In the genomic region with DNA sequence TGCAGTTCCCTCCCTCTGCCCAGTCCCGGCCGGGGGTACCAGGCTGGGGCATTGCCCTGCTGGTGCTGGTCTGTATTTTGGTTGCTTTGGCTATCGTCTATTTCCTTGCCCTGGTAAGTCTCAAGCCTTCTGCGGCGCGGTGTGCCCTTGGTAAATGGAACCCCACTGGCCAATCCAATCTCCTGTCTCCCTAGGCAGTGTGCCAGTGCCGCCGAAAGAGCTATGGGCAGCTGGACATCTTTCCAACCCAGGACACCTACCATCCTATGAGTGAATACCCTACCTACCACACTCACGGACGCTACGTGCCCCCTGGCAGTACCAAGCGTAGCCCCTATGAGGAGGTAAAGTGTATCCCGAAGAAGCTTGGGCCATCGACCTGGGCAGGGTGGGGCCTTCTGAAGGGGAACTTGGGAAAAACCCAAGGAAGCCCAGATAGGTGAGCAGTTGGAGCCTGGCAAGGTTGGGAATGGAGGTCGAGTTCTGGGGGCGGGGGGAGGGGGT, we compare ENCODE assay signal across 30 mouse cellular contexts. TPM values are rescaled to one million over a fixed set of nuclear protein-coding genes. Genes with fewer than 3 reads are reported as not detected.
DNase-seq lines count a peak whose midpoint lies in the region; ATAC-seq and TF ChIP-seq lines count a peak whose summit lies in the region.
"Had no signal": no experiment of that assay in that cellular context is flagged by ENCODE, and none has a peak within 500 bp of the region (broad histone marks: within the 10 kb centered on the region; RNA-seq: fewer than 3 reads in every experiment).

No protein-coding gene starts in this region.

- ATAC-seq in hindbrain, embryonic 14.5 days (ENCODE audit: low FRiP score) = no peak
- no peak for ATAC-seq in lung, postnatal 0 days
- ATAC-seq: forebrain, embryonic 15.5 days; hindbrain, embryonic 16.5 days; midbrain, embryonic 15.5 days; Patski had no signal

- no peak overlapping the region for H3K9ac ChIP-seq in hindbrain, embryonic 14.5 days
- no peak overlapping the region; the same call in 1 of the 2 replicates for H3K9ac ChIP-seq in lung, postnatal 0 days (replicated peaks; ENCODE audit: low read depth)
- H3K9ac ChIP-seq: embryonic facial prominence, embryonic 13.5 days; forebrain, embryonic 15.5 days; heart, embryonic 13.5 days; liver, embryonic 14.5 days; midbrain, embryonic 15.5 days; neural tube, embryonic 15.5 days had no signal

- no peak overlapping the region for H3K4me2 ChIP-seq in hindbrain, embryonic 14.5 days (replicated peaks)
- H3K4me2 ChIP-seq in lung, postnatal 0 days (replicated peaks; ENCODE audit: low read depth, low read length) = peak overlapping the region; percentile 69
- H3K4me2 ChIP-seq: embryonic facial prominence, embryonic 13.5 days; forebrain, embryonic 15.5 days; heart, embryonic 13.5 days; midbrain, embryonic 15.5 days; neural tube, embryonic 15.5 days had no signal

- H3K9me3 ChIP-seq in hindbrain, embryonic 10.5 days = no peaks in the 10 kb centered on the region
- no peaks in the 10 kb centered on the region for H3K9me3 ChIP-seq in hindbrain, embryonic 14.5 days (ENCODE audit: control insufficient read depth, low read length)
- no peaks in the 10 kb centered on the region for H3K9me3 ChIP-seq in lung, postnatal 0 days (ENCODE audit: low read length)
- H3K9me3 ChIP-seq: embryonic facial prominence, embryonic 13.5 days; forebrain, embryonic 10.5 days; forebrain, embryonic 15.5 days; heart, embryonic 13.5 days; midbrain, embryonic 10.5 days; midbrain, embryonic 15.5 days; neural tube, embryonic 15.5 days had no signal

- 0 out of 2 replicates have a peak, but pooled peaks have one; percentile 4 for TF ChIP-seq CTCF in layer of hippocampus, adult 2 months (conservative IDR thresholded peaks at IDR 0.05)
- no peak for TF ChIP-seq CTCF in lung, postnatal 0 days (IDR thresholded peaks at IDR 0.05)

- peaks cover 36% of the 10 kb centered on the region for H3K27me3 ChIP-seq in hindbrain, embryonic 10.5 days (ENCODE audit: insufficient read depth, poor library complexity, severe bottlenecking)
- no peaks in the 10 kb centered on the region for H3K27me3 ChIP-seq in hindbrain, embryonic 14.5 days (ENCODE audit: control insufficient read depth, insufficient read depth, low read length)
- no peaks in the 10 kb centered on the region for H3K27me3 ChIP-seq in lung, postnatal 0 days (replicated peaks; ENCODE audit: insufficient read depth, low read length)
- H3K27me3 ChIP-seq: forebrain, embryonic 15.5 days; midbrain, embryonic 15.5 days; neural tube, embryonic 15.5 days; Patski had no signal

- H3K4me1 ChIP-seq in hindbrain, embryonic 10.5 days (replicated peaks) = peaks cover 40% of the 10 kb centered on the region
- H3K4me1 ChIP-seq in hindbrain, embryonic 14.5 days (replicated peaks; ENCODE audit: control insufficient read depth, insufficient read depth, low read length) = peaks cover 10% of the 10 kb centered on the region
- peaks cover 10% of the 10 kb centered on the region for H3K4me1 ChIP-seq in lung, postnatal 0 days (ENCODE audit: insufficient read depth, low read depth, low read length)

- TF ChIP-seq EP300 in lung, postnatal 0 days (IDR thresholded peaks at IDR 0.05) = no peak

- H3K36me3 ChIP-seq in hindbrain, embryonic 10.5 days = peaks cover 37% of the 10 kb centered on the region
- peaks cover 40% of the 10 kb centered on the region for H3K36me3 ChIP-seq in hindbrain, embryonic 14.5 days (replicated peaks; ENCODE audit: control insufficient read depth, insufficient read depth)
- H3K36me3 ChIP-seq in lung, postnatal 0 days (ENCODE audit: insufficient read depth, low read length) = no peaks in the 10 kb centered on the region
- H3K36me3 ChIP-seq: heart, embryonic 13.5 days had no signal

- 0 out of 2 replicates have a peak overlapping the region, but pooled peaks have one; percentile 8 for H3K27ac ChIP-seq in hindbrain, embryonic 10.5 days
- no peak overlapping the region for H3K27ac ChIP-seq in hindbrain, embryonic 14.5 days
- H3K27ac ChIP-seq in layer of hippocampus, adult 2 months = no peak overlapping the region
- peak overlapping the region; percentile 88 for H3K27ac ChIP-seq in lung, postnatal 0 days (ENCODE audit: low read length)
- H3K27ac ChIP-seq: embryonic facial prominence, embryonic 13.5 days; forebrain, embryonic 10.5 days; forebrain, embryonic 15.5 days; gastrocnemius, adult 2 months; heart, adult 2 months; heart, embryonic 13.5 days; liver, embryonic 14.5 days; macrophage; midbrain, embryonic 10.5 days; midbrain, embryonic 15.5 days; neural tube, embryonic 15.5 days had no signal

- DNase-seq in hindbrain, embryonic 10.5 days (ENCODE audit: low spot score) = no peak
- DNase-seq in hindbrain, embryonic 14.5 days (ENCODE audit: low spot score) = no peak
- no peak for DNase-seq in layer of hippocampus, adult 2 months (ENCODE audit: low spot score in 2 of 2)
- no peak for DNase-seq in layer of hippocampus, adult 8-10 months (ENCODE audit: low spot score in 2 of 2)
- DNase-seq in lung, postnatal 0 days (ENCODE audit: low spot score) = peak; percentile 5
- no peak for DNase-seq in lung, adult 18-20 months
- no peak for DNase-seq in frontal cortex, postnatal 25 days (ENCODE audit: low spot score in 2 of 2)
- DNase-seq: adrenal gland, postnatal 14 days; cerebellum, adult 11 months; cerebellum, adult 9-10 months; gastrocnemius, adult 2 months; gastrocnemius, postnatal 36 days; heart, adult 2 months; heart, postnatal 10 days; kidney, adult 8-10 months; liver; right cerebral cortex, postnatal 25 days had no signal

- no peak overlapping the region for H3K4me3 ChIP-seq in hindbrain, embryonic 10.5 days
- no peak overlapping the region for H3K4me3 ChIP-seq in hindbrain, embryonic 14.5 days (replicated peaks; ENCODE audit: low read length)
- no peak overlapping the region for H3K4me3 ChIP-seq in layer of hippocampus, adult 2 months
- H3K4me3 ChIP-seq in lung, postnatal 0 days (ENCODE audit: low read depth, low read length) = peak overlapping the region; percentile 36
- H3K4me3 ChIP-seq: embryonic facial prominence, embryonic 13.5 days; forebrain, embryonic 10.5 days; forebrain, embryonic 15.5 days; gastrocnemius, adult 2 months; heart, adult 2 months; heart, embryonic 13.5 days; midbrain, embryonic 10.5 days; midbrain, embryonic 15.5 days; neural tube, embryonic 15.5 days had no signal

- 74% methylated on average over 16 of the region's 16 CpGs for WGBS in hindbrain, embryonic 10.5 days
- 70% methylated on average over 16 of the region's 16 CpGs for WGBS in hindbrain, embryonic 14.5 days
- WGBS in lung, postnatal 0 days = 48% methylated on average over 16 of the region's 16 CpGs

RNA-seq across cellular contexts. Expression of gene Muc1, which starts 3.0 kb away (rescaled TPM):
- 1.1 and 1.8 TPM in 2 replicates for polyA plus RNA-seq in hindbrain, embryonic 10.5 days (2016; fragmentation: Nextera tagmentation; extraction: Ambion mirVana)
- 0.47 and 0.52 TPM in 2 replicates for polyA plus RNA-seq in hindbrain, embryonic 14.5 days (2014; fragmentation: Nextera tagmentation; extraction: Ambion mirVana)
- total RNA-seq in layer of hippocampus, adult 2 months (2021) = 1 to 10 TPM in 1 of 2 experiments, under 1 TPM in 1; 0.31 to 1.3 TPM
- 1 to 10 TPM in 2 of 4 experiments, under 1 TPM in 2; 0.37 to 1.7 (median 1.2) TPM for total RNA-seq in layer of hippocampus, adult 8-10 months (2022)
- 300 and 307 TPM in 2 replicates for polyA plus RNA-seq in lung, postnatal 0 days (2015; fragmentation: Nextera tagmentation; extraction: Ambion mirVana)
- total RNA-seq: common myeloid progenitor, adult 5-6 weeks had no signal
- polyA plus RNA-seq: macrophage had no signal

RNA-seq across cellular contexts. Expression of gene Mtx1, which starts 4.9 kb away (rescaled TPM):
- 228 and 232 TPM in 2 replicates for polyA plus RNA-seq in hindbrain, embryonic 10.5 days (2016; fragmentation: Nextera tagmentation; extraction: Ambion mirVana)
- 144 and 148 TPM in 2 replicates for polyA plus RNA-seq in hindbrain, embryonic 14.5 days (2014; fragmentation: Nextera tagmentation; extraction: Ambion mirVana)
- 100 to 1,000 TPM; 100 to 102 TPM for total RNA-seq in layer of hippocampus, adult 2 months (2021)
- 10 to 100 TPM; 85.4 to 96.0 (median 94.4) TPM for total RNA-seq in layer of hippocampus, adult 8-10 months (2022)
- polyA plus RNA-seq in lung, postnatal 0 days (2015; fragmentation: Nextera tagmentation; extraction: Ambion mirVana) = 99.3 and 116 TPM in 2 replicates

RNA-seq across cellular contexts. Expression of gene Krtcap2, which starts 13.9 kb away (rescaled TPM):
- polyA plus RNA-seq in hindbrain, embryonic 10.5 days (2016; fragmentation: Nextera tagmentation; extraction: Ambion mirVana) = 276 and 282 TPM in 2 replicates
- polyA plus RNA-seq in hindbrain, embryonic 14.5 days (2014; fragmentation: Nextera tagmentation; extraction: Ambion mirVana) = 209 and 224 TPM in 2 replicates
- total RNA-seq in layer of hippocampus, adult 2 months (2021) = 10 to 100 TPM; 75.8 to 80.5 TPM
- total RNA-seq in layer of hippocampus, adult 8-10 months (2022) = 10 to 100 TPM; 73.9 to 82.9 (median 79.4) TPM
- polyA plus RNA-seq in lung, postnatal 0 days (2015; fragmentation: Nextera tagmentation; extraction: Ambion mirVana) = 282 and 309 TPM in 2 replicates

RNA-seq across cellular contexts. Expression of gene Trim46, which starts 14.3 kb away (rescaled TPM):
- 5.2 and 11.6 TPM in 2 replicates for polyA plus RNA-seq in hindbrain, embryonic 10.5 days (2016; fragmentation: Nextera tagmentation; extraction: Ambion mirVana)
- polyA plus RNA-seq in hindbrain, embryonic 14.5 days (2014; fragmentation: Nextera tagmentation; extraction: Ambion mirVana) = 65.8 and 66.5 TPM in 2 replicates
- 10 to 100 TPM; 89.1 to 92.8 TPM for total RNA-seq in layer of hippocampus, adult 2 months (2021)
- total RNA-seq in layer of hippocampus, adult 8-10 months (2022) = 10 to 100 TPM; 74.0 to 89.3 (median 80.2) TPM
- 1.8 and 2.1 TPM in 2 replicates for polyA plus RNA-seq in lung, postnatal 0 days (2015; fragmentation: Nextera tagmentation; extraction: Ambion mirVana)
- polyA plus RNA-seq: macrophage had no signal

RNA-seq across cellular contexts. Expression of gene Thbs3, which starts 16.8 kb away (rescaled TPM):
- 65.5 and 74.7 TPM in 2 replicates for polyA plus RNA-seq in hindbrain, embryonic 10.5 days (2016; fragmentation: Nextera tagmentation; extraction: Ambion mirVana)
- polyA plus RNA-seq in hindbrain, embryonic 14.5 days (2014; fragmentation: Nextera tagmentation; extraction: Ambion mirVana) = 29.0 and 31.0 TPM in 2 replicates
- total RNA-seq in layer of hippocampus, adult 2 months (2021) = 10 to 100 TPM; 42.6 to 43.8 TPM
- total RNA-seq in layer of hippocampus, adult 8-10 months (2022) = 10 to 100 TPM; 27.4 to 40.7 (median 35.3) TPM
- polyA plus RNA-seq in lung, postnatal 0 days (2015; fragmentation: Nextera tagmentation; extraction: Ambion mirVana) = 77.3 and 77.7 TPM in 2 replicates
- total RNA-seq: hematopoietic stem cell, adult 5-6 weeks had no signal

Comparison
In these comparisons a context has a peak if more than half of its experiments do, and no peak if none do; other contexts are left out.
1. H3K27ac ChIP-seq: peak in hindbrain, embryonic 10.5 days (single experiment) and lung, postnatal 0 days (single experiment); none in hindbrain, embryonic 14.5 days (single experiment) and layer of hippocampus, adult 2 months (single experiment).
2. RNA of gene Muc1, which starts 3.0 kb away (polyA plus RNA-seq): 300 to 307 TPM in lung, postnatal 0 days; 1.1 to 1.8 TPM in hindbrain, embryonic 10.5 days and 0.47 to 0.52 TPM in hindbrain, embryonic 14.5 days; every median in the first group is over 100 times any median in the second.